In the genomic region with DNA sequence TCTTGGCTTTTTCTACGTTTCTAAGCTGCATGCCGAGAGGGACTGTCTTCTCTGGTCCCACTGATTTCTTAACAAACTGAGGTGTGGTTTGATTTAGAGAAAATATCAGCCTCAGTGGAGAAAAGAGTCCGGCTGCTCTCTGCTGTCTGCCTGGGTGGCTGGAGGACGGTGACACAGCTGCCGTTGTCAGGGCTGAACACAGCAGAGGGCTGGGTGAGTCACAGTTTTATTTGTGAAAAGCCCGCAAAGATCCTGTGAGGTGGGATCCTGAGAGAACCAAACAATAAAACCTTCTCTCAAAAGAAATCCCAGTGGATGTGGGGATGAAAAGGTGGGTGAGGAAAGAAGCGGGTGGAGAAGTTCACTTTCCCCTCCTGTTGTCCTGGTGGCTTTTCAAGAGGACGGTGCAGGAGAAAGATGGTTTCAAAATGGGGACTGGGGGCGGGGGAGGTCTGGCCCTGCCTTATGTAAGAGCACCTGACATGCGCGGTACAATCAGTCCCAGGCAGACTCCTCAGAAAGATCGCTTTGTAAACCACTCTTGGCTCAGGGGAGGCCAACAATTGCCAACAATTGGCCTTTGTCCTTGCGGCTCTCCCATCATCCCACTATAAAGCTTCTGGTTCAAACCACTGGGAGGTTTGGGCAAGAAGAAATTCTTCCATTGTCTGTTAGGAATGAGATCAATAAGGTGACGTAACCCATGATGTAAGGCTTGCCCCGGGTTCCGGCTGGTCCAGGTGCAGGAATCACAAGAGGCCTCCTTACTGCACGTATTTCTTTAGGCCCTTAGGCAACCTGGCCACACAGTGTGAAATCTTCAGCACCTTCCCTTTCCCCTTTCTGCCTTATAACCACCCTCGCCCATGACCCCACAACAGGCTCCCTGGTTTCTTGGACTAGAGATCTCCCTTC, we compare ENCODE assay signal across 8 mouse cellular contexts. TPM values are rescaled to one million over a fixed set of nuclear protein-coding genes. Genes with fewer than 3 reads are reported as not detected.
DNase-seq lines count a peak whose midpoint lies in the region; ATAC-seq lines count a peak whose summit lies in the region.
"Had no signal": no experiment of that assay in that cellular context is flagged by ENCODE, and none has a peak within 500 bp of the region (broad histone marks: within the 10 kb centered on the region; RNA-seq: fewer than 3 reads in every experiment).

No protein-coding gene starts in this region.

- peak; percentile 73 for DNase-seq in right cerebral cortex, adult 18-20 months
- no peak for DNase-seq in right cerebral cortex, postnatal 25 days
- DNase-seq in layer of hippocampus, postnatal 36 days = peak; percentile 58 to 60
- DNase-seq in telencephalon, adult 2 months (ENCODE audit: low read depth, low spot score) = peak; percentile 89
- no peak for DNase-seq in kidney, postnatal 36 days
- DNase-seq: right cerebral cortex, postnatal 4 days had no signal

- no peak overlapping the region for H3K4me3 ChIP-seq in embryonic facial prominence, embryonic 12.5 days
- no peak overlapping the region for H3K4me3 ChIP-seq in kidney, embryonic 16.5 days (ENCODE audit: low read length)

- 0 out of 2 replicates have a peak, but pooled peaks have one; percentile 22 for ATAC-seq in embryonic facial prominence, embryonic 12.5 days (ENCODE audit: insufficient number of reproducible peaks, insufficient read depth, low FRiP score, low TSS enrichment)
- no peak for ATAC-seq in kidney, embryonic 16.5 days (ENCODE audit: low FRiP score, low TSS enrichment)

- peak overlapping the region; percentile 18; the same call in 1 of the 2 replicates for H3K4me2 ChIP-seq in embryonic facial prominence, embryonic 12.5 days (replicated peaks)
- H3K4me2 ChIP-seq in kidney, embryonic 16.5 days (replicated peaks; ENCODE audit: low read depth, low read length) = no peak overlapping the region

- H3K9ac ChIP-seq in embryonic facial prominence, embryonic 12.5 days = no peak overlapping the region
- H3K9ac ChIP-seq in kidney, embryonic 16.5 days (replicated peaks; ENCODE audit: low read length) = no peak overlapping the region

- no peaks in the 10 kb centered on the region for H3K9me3 ChIP-seq in embryonic facial prominence, embryonic 12.5 days
- H3K9me3 ChIP-seq in kidney, embryonic 16.5 days (ENCODE audit: low read length) = no peaks in the 10 kb centered on the region

- H3K36me3 ChIP-seq in embryonic facial prominence, embryonic 12.5 days = no peaks in the 10 kb centered on the region
- no peaks in the 10 kb centered on the region for H3K36me3 ChIP-seq in kidney, embryonic 16.5 days (ENCODE audit: insufficient read depth, low read length)

- H3K27me3 ChIP-seq in embryonic facial prominence, embryonic 12.5 days = no peaks in the 10 kb centered on the region
- H3K27me3 ChIP-seq in kidney, embryonic 16.5 days (ENCODE audit: insufficient read depth, low read length) = no peaks in the 10 kb centered on the region

- H3K27ac ChIP-seq in embryonic facial prominence, embryonic 12.5 days = no peak overlapping the region
- no peak overlapping the region for H3K27ac ChIP-seq in kidney, embryonic 16.5 days (ENCODE audit: low read length)

- no peaks in the 10 kb centered on the region for H3K4me1 ChIP-seq in embryonic facial prominence, embryonic 12.5 days
- no peaks in the 10 kb centered on the region for H3K4me1 ChIP-seq in kidney, embryonic 16.5 days (ENCODE audit: insufficient read depth, low read length)

- 40% methylated on average over 18 of the region's 18 CpGs for WGBS in embryonic facial prominence, embryonic 12.5 days
- 64% methylated on average over 18 of the region's 18 CpGs for WGBS in kidney, embryonic 16.5 days

RNA-seq across cellular contexts. Expression of a gene that starts 19.1 kb away (rescaled TPM):
- polyA plus RNA-seq in embryonic facial prominence, embryonic 12.5 days (2016; fragmentation: Nextera tagmentation; extraction: Ambion mirVana) = 5.0 and 6.6 TPM in 2 replicates
- total RNA-seq in layer of hippocampus, postnatal 36 days (2021) = 10 to 100 TPM; 40.1 to 48.2 TPM
- polyA plus RNA-seq in kidney, embryonic 16.5 days (2015; fragmentation: Nextera tagmentation; extraction: Ambion mirVana) = 25.6 and 29.4 TPM in 2 replicates

RNA-seq across cellular contexts. Expression of a gene that starts 31.1 kb away (rescaled TPM):
- polyA plus RNA-seq in embryonic facial prominence, embryonic 12.5 days (2016; fragmentation: Nextera tagmentation; extraction: Ambion mirVana) = 36.9 and 38.1 TPM in 2 replicates
- total RNA-seq in layer of hippocampus, postnatal 36 days (2021) = 100 to 1,000 TPM; 219 to 237 TPM
- 17.9 and 18.1 TPM in 2 replicates for polyA plus RNA-seq in kidney, embryonic 16.5 days (2015; fragmentation: Nextera tagmentation; extraction: Ambion mirVana)

Comparison
In these comparisons a context has a peak if more than half of its experiments do, and no peak if none do; other contexts are left out.
1. DNase-seq: peak in right cerebral cortex, adult 18-20 months (single experiment), layer of hippocampus, postnatal 36 days (2 of 2) and telencephalon, adult 2 months (single experiment); none in right cerebral cortex, postnatal 25 days (single experiment) and kidney, postnatal 36 days (0 of 2).